Mouse (Mus musculus) heart, adult 2 months (tissue): ENCODE data around the gene Fam53a. TPM values are rescaled to one million over a fixed set of nuclear protein-coding genes. Genes with fewer than 3 reads are reported as not detected.
A peak's percentile ranks its signal among the peaks of the same experiment; 100 is the strongest.

Experiments
- DNase-seq, 2 experiments: peaks; one replicate each; pipeline ENCODE4 v3.0.0; 2021
- H3K27ac ChIP-seq: fragments of 200-600 bp; 2 replicates; pipeline ENCODE4 v1.8.1; 2022
- H3K27me3 ChIP-seq: fragments of 200-500 bp; 2 replicates; pipeline ENCODE4 v1.6.1; 2012; ENCODE audit warnings: mild to moderate bottlenecking, low read length, inconsistent platforms, mixed read lengths; ENCODE audit not compliant: control insufficient read depth, insufficient read depth
- H3K36me3 ChIP-seq: fragments of 200-500 bp; 2 replicates; pipeline ENCODE4 v1.6.1; 2012; ENCODE audit warnings: low read length, inconsistent platforms; ENCODE audit not compliant: control insufficient read depth, insufficient read depth
- H3K4me1 ChIP-seq: fragments of 200-500 bp; 2 replicates; pipeline ENCODE4 v1.6.1; 2011; ENCODE audit warnings: low read length; ENCODE audit not compliant: control insufficient read depth, insufficient read depth
- H3K4me3 ChIP-seq: fragments of 200-600 bp; 2 replicates; pipeline ENCODE4 v1.8.1; 2022
- H3K79me2 ChIP-seq: fragments of 200-500 bp; replicated peaks from 2 replicates; pipeline ENCODE4 v1.6.1; 2012; ENCODE audit warnings: mild to moderate bottlenecking, inconsistent platforms, low read length, moderate library complexity, mixed read lengths; ENCODE audit not compliant: control insufficient read depth, insufficient read depth
- H3K9ac ChIP-seq: fragments of 200-500 bp; 2 replicates; pipeline ENCODE4 v1.6.1; 2012; ENCODE audit warnings: low read depth, mild to moderate bottlenecking, control low read depth, inconsistent platforms, low read length, mixed read lengths
- CTCF ChIP-seq: fragments of 200-600 bp; IDR thresholded peaks from 2 replicates; pipeline ENCODE4 v1.8.1; 2022; ENCODE audit warnings: antibody characterized with exemption, mild to moderate bottlenecking, moderate library complexity
- EP300 ChIP-seq: fragments of 200-500 bp; IDR thresholded peaks from 2 replicates; pipeline ENCODE4 v1.6.1; 2011; ENCODE audit warnings: low read depth, low read length, control low read depth; ENCODE audit not compliant: insufficient read depth
- POLR2A ChIP-seq: fragments of 200-500 bp; IDR thresholded peaks from 2 replicates; pipeline ENCODE4 v1.6.1; 2011; ENCODE audit warnings: mild to moderate bottlenecking, low read depth, low read length, control low read depth; ENCODE audit not compliant: insufficient read depth
- WGBS: fragments of 180-500 bp; shearing (Covaris S2); methylation state at CpG from one replicate; pipeline ENCODE4 v1.1.7; 2018; 5-methylcytosine and 5-hydroxymethylcytosine counted together
- intact Hi-C: fragments of 180-260 bp; cut with DNase I; formaldehyde crosslinking; loops from one replicate; pipeline ENCODE4 v1.15.1; 2025
- polyA plus RNA-seq: library from polyadenylated mRNA; depleted of rRNA; stranded (reverse); fragments of >200 nt; gene quantifications from 2 replicates; pipeline ENCODE4 v1.2.3, GENCODE M21; 2012
- total RNA-seq, 2 experiments: library from RNA; stranded (reverse); gene quantifications; 2 replicates each; pipeline ENCODE4 v1.2.3; 2021

Fam53a gene
- total and polyA plus RNA-seq, 3 experiments, result 22.8 to 26.9 (median 26.1) TPM

DNA sequence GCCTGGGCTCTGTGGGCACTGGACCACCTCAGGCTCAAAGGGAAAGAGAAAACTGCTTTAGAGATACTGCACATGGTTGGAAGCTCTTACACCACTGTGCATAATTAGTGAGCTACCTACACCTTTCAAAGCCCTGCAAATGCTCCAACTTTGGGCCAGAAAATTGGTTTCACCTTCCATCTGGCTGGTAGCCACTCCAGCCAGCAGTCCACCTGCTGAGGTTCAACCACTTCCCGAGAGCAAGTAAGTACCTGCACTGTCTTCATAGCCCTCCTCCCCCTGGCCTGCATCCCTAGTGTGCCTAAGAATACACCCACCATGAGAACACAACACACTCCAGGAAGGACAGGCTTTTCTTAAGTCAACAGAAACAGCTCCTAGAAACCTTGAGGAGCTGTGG, 17.6 kb downstream of the Fam53a start:
- no peak overlapping the region for H3K27ac ChIP-seq
- no peak for DNase-seq
- H3K27me3 ChIP-seq, result no peaks in the 10 kb centered on the region
- H3K4me1 ChIP-seq, result peaks cover 1% of the 10 kb centered on the region; the same call in 1 of the 2 replicates
- 93% methylated on average over 1 of the region's 1 CpGs for WGBS
- no peak overlapping the region for H3K9ac ChIP-seq
- H3K36me3 ChIP-seq, result no peaks in the 10 kb centered on the region
- H3K79me2 ChIP-seq, result no peaks in the 10 kb centered on the region; the same call in 1 of the 2 replicates
- intact Hi-C loops, result no loop called here
- TF ChIP-seq EP300 (no peak), POLR2A (no peak), CTCF (no peak)
- H3K4me3 ChIP-seq, result no peak overlapping the region

DNA sequence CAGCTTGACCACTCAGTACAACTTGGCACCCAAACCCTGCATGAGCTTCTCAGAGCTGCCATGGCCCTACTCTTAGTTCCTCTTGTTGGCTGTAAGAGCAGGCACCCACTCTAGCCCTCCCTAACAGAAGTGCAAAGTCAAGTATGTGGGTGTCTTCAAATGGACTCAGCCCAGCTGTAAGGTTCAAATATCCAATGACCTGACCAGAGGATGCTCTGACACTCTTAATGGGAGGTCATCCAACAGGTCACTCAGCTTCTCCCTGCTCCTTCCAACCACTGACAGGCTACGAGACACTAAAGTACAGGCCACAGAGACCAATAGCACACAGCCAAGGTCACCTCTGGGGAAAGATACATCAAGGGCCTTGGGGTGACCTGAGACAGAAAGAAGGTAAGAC, 20.2 kb downstream of the Fam53a start:
- no peak overlapping the region for H3K4me3 ChIP-seq
- DNase-seq, result no peak
- intact Hi-C loops, result no loop called here
- 82% methylated on average over 1 of the region's 1 CpGs for WGBS
- TF ChIP-seq CTCF (no peak), EP300 (no peak), POLR2A (no peak)
- H3K79me2 ChIP-seq, result no peaks in the 10 kb centered on the region; the same call in 1 of the 2 replicates
- no peak overlapping the region for H3K27ac ChIP-seq
- no peaks in the 10 kb centered on the region for H3K36me3 ChIP-seq
- peaks cover 4% of the 10 kb centered on the region for H3K4me1 ChIP-seq
- no peaks in the 10 kb centered on the region for H3K27me3 ChIP-seq
- no peak overlapping the region for H3K9ac ChIP-seq

DNA sequence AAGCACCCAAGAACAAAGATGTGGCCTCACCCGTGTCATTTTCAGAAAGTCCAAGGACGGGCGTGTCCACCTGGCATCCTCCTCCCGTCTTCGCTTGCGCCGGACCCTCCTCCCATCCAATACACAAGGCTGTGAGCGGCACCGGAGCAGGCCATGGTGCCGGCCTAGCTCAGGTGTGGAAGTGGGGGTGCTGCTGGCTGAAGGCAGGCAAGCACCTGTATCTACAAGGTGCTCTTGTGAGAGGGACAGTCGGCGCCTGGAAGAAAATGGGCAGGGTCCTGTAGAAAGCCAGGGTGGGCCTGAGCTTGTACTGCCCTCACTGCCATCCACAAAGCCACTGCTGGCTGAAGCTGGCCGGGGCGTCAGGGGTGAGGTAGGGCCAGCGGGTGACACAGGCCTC, 22.0 kb downstream of the Fam53a start:
- Histone ChIP-seq H3K4me1 (peaks cover 4% of the 10 kb centered on the region), H3K9ac (no peak overlapping the region), H3K79me2 (no peaks in the 10 kb centered on the region; the same call in 1 of the 2 replicates), H3K4me3 (no peak overlapping the region), H3K36me3 (no peaks in the 10 kb centered on the region), H3K27ac (no peak overlapping the region), H3K27me3 (no peaks in the 10 kb centered on the region)
- intact Hi-C loops, result no loop called here
- TF ChIP-seq POLR2A, result no peak
- no peak for TF ChIP-seq EP300
- TF ChIP-seq CTCF, result no peak
- no peak for DNase-seq
- 96% methylated on average over 15 of the region's 15 CpGs for WGBS

DNA sequence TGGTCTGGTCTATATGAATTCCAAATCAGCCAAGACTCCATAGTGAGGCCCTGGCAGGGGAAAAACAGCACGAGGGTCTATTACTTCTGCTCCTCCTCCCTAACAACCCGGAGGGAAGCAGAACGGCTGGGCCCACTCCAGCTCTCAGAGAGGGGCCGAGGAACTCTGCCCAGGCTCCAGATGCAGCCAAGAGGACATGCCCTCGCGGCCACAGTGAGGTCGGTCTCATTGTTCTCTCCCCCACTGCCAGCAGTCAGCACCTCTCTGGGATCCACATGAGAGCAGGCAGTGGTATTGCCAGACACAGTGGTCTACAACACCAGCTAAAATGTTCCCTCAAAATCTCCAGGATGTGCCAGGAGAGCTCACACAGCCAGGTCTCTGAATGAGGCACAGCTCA, 22.8 kb downstream of the Fam53a start:
- Histone ChIP-seq H3K36me3 (no peaks in the 10 kb centered on the region), H3K27ac (no peak overlapping the region), H3K79me2 (no peaks in the 10 kb centered on the region; the same call in 1 of the 2 replicates), H3K4me1 (peaks cover 4% of the 10 kb centered on the region), H3K27me3 (no peaks in the 10 kb centered on the region), H3K9ac (no peak overlapping the region), H3K4me3 (no peak overlapping the region)
- TF ChIP-seq POLR2A, result no peak
- TF ChIP-seq EP300, result no peak
- TF ChIP-seq CTCF, result no peak
- no peak for DNase-seq
- 45% methylated on average over 7 of the region's 7 CpGs for WGBS
- intact Hi-C loops, result no loop called here

DNA sequence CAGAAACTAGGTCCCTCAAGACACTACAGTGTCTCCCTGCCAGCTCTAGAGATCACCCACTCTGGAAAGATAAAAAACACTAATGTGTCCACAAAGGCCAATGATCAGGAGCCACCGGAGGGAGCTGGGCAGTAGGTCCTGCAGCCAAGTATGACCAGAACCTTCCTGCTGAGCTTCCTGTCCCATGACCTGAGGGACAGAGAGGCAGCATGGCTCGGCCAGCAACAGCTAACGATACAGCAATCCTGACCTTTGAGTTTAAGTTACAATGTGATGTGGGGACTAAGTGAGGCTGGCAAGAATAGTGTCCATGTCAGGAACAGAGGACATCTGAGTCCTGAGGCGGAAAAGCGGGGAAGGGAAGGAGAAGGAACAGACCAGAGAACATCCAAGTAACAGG, 24.1 kb downstream of the Fam53a start:
- Histone ChIP-seq H3K9ac (no peak overlapping the region), H3K27me3 (no peaks in the 10 kb centered on the region), H3K27ac (no peak overlapping the region), H3K4me3 (no peak overlapping the region), H3K4me1 (peaks cover 4% of the 10 kb centered on the region), H3K79me2 (no peaks in the 10 kb centered on the region; the same call in 1 of the 2 replicates), H3K36me3 (no peaks in the 10 kb centered on the region)
- intact Hi-C loops, result no loop called here
- TF ChIP-seq CTCF, result no peak
- TF ChIP-seq EP300, result no peak
- no peak for TF ChIP-seq POLR2A
- WGBS, result 55% methylated on average over 5 of the region's 5 CpGs
- DNase-seq, result no peak

DNA sequence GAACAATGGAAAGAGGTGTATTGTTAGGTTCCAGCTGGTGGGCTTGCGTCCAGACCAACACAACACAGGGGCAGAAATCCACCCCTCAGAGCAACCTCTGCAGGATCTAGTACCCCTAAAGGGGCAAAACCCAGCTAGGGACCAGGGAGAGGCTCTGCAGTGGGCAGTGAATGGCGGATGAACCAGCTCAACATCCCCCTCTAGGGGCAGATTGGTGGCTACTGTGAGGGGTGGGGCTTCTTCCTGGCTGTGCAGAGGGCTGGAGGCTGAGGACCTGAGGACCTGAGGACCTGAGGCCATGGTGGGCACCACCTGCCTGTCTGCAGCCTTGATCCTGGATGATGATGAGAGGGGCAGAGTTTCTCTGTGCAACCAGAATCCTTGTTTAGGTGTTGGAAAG, 35.8 kb downstream of the Fam53a start:
- 61% methylated on average over 2 of the region's 2 CpGs for WGBS
- Histone ChIP-seq H3K4me3 (no peak overlapping the region), H3K4me1 (no peaks in the 10 kb centered on the region), H3K27me3 (no peaks in the 10 kb centered on the region), H3K36me3 (no peaks in the 10 kb centered on the region), H3K9ac (no peak overlapping the region), H3K79me2 (no peaks in the 10 kb centered on the region), H3K27ac (no peak overlapping the region)
- TF ChIP-seq EP300 (no peak), CTCF (peak; percentile 25), POLR2A (no peak)
- no peak for DNase-seq
- intact Hi-C loops, result no loop called here
